Mouse (Mus musculus): ENCODE data around the gene Syne3.

Syne3 gene

GRCm38 (mm10) chr12:104960421-104960820 lies 49.2 kb downstream of the Syne3 start:
- no peak for DNase-seq

- DNase-seq, result no peak
These were observed 49.6 kb downstream of the Syne3 start for GRCm38 (mm10) chr12:104959966-104960365.

- DNase-seq, result no peak
These were observed 51.3 kb downstream of the Syne3 start for GRCm38 (mm10) chr12:104958263-104958662.

GRCm38 (mm10) chr12:104957165-104957564 lies 52.4 kb downstream of the Syne3 start:
- DNase-seq, result no peak

GRCm38 (mm10) chr12:104956406-104956805 lies 53.2 kb downstream of the Syne3 start:
- DNase-seq, result peak in 1 of 2 experiments; percentile 47

- peak; percentile 89 to 94 for DNase-seq
These were observed 54.4 kb downstream of the Syne3 start for GRCm38 (mm10) chr12:104955003-104955800.

GRCm38 (mm10) chr12:104953941-104954340 lies 55.7 kb downstream of the Syne3 start:
- DNase-seq, result peak; percentile 65 to 76

- DNase-seq, result peak; percentile 82 to 88
These were observed 57.2 kb downstream of the Syne3 start for GRCm38 (mm10) chr12:104952458-104952857.

GRCm38 (mm10) chr12:104947911-104948310 lies 61.7 kb downstream of the Syne3 start:
- DNase-seq, result no peak

GRCm38 (mm10) chr12:104946231-104946630 lies 63.4 kb downstream of the Syne3 start:
- DNase-seq, result no peak

GRCm38 (mm10) chr12:104940466-104940865 lies 69.1 kb downstream of the Syne3 start:
- no peak for DNase-seq

- no peak for DNase-seq
These were observed 69.6 kb downstream of the Syne3 start for GRCm38 (mm10) chr12:104940027-104940386.

GRCm38 (mm10) chr12:104939372-104940026 lies 70.1 kb downstream of the Syne3 start:
- peak; percentile 79 to 81 for DNase-seq

- peak in 1 of 2 experiments; percentile 16 for DNase-seq
These were observed 70.7 kb downstream of the Syne3 start for GRCm38 (mm10) chr12:104938935-104939334.

- peak in 1 of 2 experiments; percentile 70 for DNase-seq
These were observed 73.4 kb downstream of the Syne3 start for GRCm38 (mm10) chr12:104936223-104936622.

- DNase-seq, result no peak
These were observed 74.5 kb downstream of the Syne3 start for GRCm38 (mm10) chr12:104935144-104935543.

GRCm38 (mm10) chr12:104933800-104934199 lies 75.8 kb downstream of the Syne3 start:
- DNase-seq, result no peak

- DNase-seq, result peak in 1 of 2 experiments; percentile 52
These were observed 76.4 kb downstream of the Syne3 start for GRCm38 (mm10) chr12:104933217-104933616.

GRCm38 (mm10) chr12:104925765-104926164 lies 83.8 kb downstream of the Syne3 start:
- DNase-seq, result no peak

GRCm38 (mm10) chr12:104925035-104925434 lies 84.6 kb downstream of the Syne3 start:
- DNase-seq, result no peak

- DNase-seq, result no peak
These were observed 85.1 kb downstream of the Syne3 start for GRCm38 (mm10) chr12:104924546-104924945.

- peak; percentile 38 to 75 for DNase-seq
These were observed 85.6 kb downstream of the Syne3 start for GRCm38 (mm10) chr12:104923948-104924388.

GRCm38 (mm10) chr12:104922647-104923046 lies 87.0 kb downstream of the Syne3 start:
- no peak for DNase-seq

- DNase-seq, result no peak
These were observed 88.5 kb downstream of the Syne3 start for GRCm38 (mm10) chr12:104921071-104921470.

All from kidney, postnatal 25 days (tissue).